Mouse (Mus musculus) small intestine, adult 2 months (tissue): ENCODE results near the gene Adprm.

Source experiments
- CTCF ChIP-seq: fragments of 200-500 bp; IDR thresholded peaks from 2 replicates; pipeline ENCODE4 v1.5.1; 2012; ENCODE audit warnings: low read depth, mild to moderate bottlenecking, control low read depth, inconsistent platforms, low read length, moderate library complexity, mixed read lengths; ENCODE audit not compliant: insufficient replicate concordance, insufficient read length; ENCODE audit errors: extremely low read depth
- POLR2A ChIP-seq: fragments of 200-500 bp; IDR thresholded peaks from 2 replicates; pipeline ENCODE4 v1.6.1; 2012; ENCODE audit warnings: low read depth, mild to moderate bottlenecking, control low read depth, inconsistent platforms, low read length, moderate library complexity

- no peak for TF ChIP-seq CTCF
- TF ChIP-seq POLR2A: no peak
These were observed 34.2 kb upstream of the Adprm start for GRCm38 (mm10) chr11:67086467-67087164.
